Mouse (Mus musculus): ENCODE results near the gene Rpap3.
A peak's percentile ranks its signal among the peaks of the same experiment; 100 is the strongest.

Gene Rpap3

GRCm38 (mm10) chr15:97730365-97730764 is 24.7 kb upstream of the Rpap3 start:
- no peak for DNase-seq (ENCODE audit: low spot score)

GRCm38 (mm10) chr15:97728804-97729203 is 23.2 kb upstream of the Rpap3 start:
- DNase-seq (ENCODE audit: low spot score), result no peak

DNA sequence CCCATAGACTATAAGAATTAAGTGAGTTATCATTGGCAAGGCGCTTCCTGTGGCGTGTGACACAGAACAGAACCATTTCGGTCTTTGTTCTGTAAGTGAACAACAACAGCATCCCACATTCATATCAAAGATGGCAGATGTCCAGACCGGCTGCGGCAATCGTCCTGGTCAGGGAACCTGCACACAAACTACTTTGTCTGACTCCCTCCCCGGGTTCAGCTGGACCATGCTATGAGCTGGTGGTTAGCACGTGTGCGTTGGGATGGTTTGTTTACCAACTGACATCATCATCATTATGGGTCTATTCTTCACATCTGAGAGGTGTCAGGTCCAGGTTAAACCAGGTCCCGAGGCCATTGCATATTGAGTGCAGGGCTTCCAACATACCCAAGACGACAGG is 22.8 kb upstream of the Rpap3 start:
- DNase-seq (ENCODE audit: low spot score), result no peak

DNA sequence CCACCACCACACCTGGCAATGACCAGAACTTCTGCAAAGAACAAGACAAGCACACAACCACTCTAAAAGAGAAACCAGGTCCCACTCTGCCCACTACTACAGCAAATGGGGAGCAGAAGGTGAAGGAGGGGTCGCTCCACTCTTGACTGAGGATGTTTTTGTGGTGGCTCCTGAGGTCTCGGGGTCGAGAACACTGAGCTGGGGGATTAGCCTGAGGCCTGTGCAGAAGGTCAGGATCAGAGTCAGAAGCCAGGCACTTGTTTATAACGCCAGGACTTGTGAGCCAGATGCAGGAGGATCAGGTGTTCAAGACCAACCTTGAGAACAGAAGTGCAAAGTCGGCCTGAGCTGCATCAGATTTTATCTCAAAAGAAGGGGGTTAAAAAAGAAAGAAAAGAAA is 21.9 kb upstream of the Rpap3 start:
- DNase-seq (ENCODE audit: low spot score), result no peak

DNA sequence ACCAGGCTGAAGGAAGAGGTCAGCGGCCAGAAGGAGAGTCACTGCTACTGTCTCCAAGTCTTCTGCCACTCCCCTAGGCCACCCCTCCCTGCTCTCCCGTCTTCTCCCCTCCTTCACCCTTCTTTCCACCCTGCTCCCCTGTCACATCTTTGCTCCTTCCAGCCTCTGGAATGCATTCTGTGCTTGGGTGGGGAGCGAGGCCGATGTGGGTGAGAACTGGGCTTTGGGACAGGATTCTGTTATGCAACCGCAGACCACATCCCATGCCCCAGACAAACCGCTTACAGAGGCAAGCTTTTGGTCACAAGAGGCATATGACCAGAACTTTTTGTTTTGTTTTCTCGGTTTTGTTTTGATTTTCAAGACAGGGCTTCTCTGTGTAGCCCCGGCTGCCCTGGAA is 21.4 kb upstream of the Rpap3 start:
- no peak for DNase-seq (ENCODE audit: low spot score)

DNA sequence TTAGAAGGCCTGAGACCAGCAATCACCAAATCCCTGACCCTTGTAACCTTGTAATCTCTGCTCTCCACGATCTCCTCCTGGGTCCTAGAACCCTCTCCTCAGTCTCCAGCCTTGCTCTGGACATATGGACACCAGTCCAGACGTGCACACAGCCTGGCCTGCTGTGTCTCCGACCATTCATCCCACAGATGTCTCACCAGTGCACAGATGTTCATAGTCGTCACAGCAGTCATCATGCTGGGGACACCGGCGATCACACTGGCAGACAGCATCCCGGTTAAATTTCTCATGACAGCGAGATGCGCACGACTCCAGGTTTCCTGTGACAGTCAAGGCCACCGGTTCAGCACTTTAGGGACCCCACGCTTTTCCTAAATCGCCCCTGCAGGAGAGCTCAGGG is 20.7 kb upstream of the Rpap3 start:
- no peak for DNase-seq (ENCODE audit: low spot score)

- DNase-seq (ENCODE audit: low spot score), result no peak
These were observed 19.7 kb upstream of the Rpap3 start for GRCm38 (mm10) chr15:97725198-97725785.

DNA sequence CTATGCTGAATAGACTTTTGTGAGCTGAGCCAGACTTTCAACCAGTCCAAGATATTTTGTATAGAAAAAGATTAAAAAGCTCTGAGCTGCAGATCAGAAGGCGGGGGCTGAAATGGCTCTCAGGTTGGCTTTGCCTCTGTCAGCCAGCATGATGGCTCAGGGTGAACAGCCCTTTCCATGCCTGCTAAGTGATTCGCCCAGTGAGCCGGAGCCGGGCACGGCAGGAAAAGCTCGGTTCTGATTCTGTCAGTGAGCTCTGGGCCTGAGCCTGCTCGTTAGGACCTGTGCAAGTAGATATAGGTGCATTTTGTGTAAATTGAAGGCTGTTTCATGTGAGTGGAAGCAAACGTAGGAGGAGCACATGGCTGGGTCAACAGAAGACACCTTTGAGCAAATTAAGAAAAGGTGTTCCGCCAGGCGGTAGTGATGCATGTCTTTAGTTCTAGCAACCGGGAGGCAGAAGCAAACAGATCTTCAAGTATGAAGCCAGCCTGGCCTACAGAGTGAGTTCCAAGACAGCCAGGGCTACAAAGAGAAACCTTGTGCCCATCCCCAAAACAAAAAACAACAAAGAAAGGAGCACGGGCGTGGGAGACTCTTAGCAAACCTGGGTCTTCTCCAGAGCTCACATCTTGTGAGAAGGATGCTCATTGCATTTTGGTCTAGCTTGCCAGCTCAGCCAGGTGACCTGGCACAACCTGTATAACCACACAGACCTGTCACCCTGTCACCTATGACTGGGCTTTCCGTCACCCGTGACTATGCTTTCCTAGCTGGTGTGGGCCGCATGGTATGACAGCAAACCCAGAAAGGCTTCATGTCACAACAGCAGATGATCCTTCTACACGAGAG is 18.9 kb upstream of the Rpap3 start:
- DNase-seq (ENCODE audit: low spot score), result no peak

- DNase-seq (ENCODE audit: low spot score), result no peak
These were observed 18.1 kb upstream of the Rpap3 start for GRCm38 (mm10) chr15:97723536-97724345.

- no peak for DNase-seq (ENCODE audit: low spot score)
These were observed 15.5 kb upstream of the Rpap3 start for GRCm38 (mm10) chr15:97721008-97721701.

DNA sequence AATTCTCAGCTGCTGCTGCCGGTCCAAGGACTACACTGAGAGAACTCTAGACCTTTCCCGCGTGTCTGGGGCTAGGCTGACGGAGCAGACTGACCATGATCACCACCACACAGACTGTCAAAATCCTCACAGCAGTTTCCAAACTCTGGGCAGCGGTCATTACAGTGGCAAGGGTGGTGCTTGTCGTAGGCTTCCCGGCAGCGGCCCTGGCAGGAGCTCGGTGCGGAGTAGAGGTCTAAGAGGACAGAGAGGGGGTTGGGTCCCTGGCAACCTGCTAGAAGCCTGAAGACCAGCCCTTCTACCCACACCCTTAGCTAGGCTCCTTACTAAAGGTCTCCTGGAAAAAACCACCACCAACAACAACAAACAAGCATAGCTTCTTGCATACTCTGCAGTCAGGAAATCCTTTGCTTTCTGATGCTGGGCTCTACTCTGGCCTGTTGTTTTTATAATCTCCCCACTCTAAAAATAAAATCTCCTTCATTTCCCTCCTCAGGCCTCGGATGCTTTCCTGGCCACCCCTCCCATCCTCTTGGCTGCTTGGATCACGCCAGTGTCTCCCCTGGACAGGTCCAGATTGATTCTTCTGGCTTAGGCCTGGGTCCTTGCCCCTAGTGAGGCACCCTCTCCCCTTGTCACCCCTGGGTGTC is 14.5 kb upstream of the Rpap3 start:
- no peak for DNase-seq (ENCODE audit: low spot score)

GRCm38 (mm10) chr15:97719494-97719893 is 13.9 kb upstream of the Rpap3 start:
- no peak for DNase-seq (ENCODE audit: low spot score)

DNA sequence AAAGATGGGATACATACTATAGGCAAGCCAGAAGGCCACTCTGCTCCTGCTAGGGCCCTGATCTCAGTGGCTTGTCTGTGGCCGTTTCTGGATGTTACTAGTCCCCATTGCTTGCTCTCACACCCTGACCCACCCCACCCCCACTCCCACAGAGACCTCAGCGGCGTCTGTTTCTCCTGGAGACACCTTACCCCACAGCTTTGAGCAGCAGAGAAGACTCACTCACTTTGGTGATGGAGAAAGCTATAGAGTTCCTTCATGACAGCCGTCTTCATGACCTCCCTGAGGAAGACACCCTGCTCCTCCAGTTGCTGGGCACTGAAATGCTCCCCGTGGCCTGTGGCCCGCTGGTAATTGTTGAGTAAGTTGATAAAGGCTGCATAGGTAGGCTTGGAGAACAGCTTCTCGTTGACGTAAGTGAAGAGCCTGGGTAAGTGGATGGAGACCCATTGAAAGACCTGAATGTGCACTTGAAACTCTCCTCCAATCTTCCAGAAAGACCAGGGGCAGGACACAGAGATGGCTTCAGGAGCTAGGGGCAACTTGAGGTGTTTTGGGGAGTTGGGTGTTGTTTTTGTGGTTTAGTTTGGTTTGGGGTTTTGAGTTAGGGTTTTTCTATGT is 13.0 kb upstream of the Rpap3 start:
- no peak for DNase-seq (ENCODE audit: low spot score)

DNA sequence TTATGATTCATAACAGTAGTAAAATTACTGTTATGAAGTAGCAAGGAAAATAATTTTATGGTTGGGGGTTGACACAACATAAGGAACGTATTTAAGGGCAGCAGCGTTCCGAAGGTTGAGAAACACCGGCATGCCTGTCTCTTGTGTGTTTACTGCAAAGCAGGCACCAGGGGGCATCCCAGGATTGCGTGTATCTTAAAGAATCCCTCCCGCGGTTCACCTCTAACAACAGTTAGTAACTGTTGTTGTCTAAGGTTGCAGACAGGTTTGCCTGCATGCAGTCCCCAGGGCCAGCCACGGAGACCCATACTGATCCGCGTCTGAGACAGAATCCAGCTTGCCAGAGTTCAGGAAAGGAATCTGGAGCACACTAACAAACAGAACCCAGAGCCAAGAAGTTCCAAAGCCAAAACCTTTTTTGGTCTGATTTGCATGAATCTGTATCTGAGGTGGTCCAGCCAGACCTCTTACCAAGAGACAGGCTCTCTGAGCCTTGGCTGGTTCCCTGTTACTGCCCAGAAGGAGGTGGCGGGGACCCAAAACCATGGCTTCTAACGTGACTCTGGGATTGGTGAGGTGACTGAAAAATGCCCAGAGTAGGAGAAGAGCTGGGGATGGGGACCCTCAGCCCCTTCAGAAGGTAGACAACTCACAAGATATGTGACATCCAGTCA is 12.4 kb upstream of the Rpap3 start:
- DNase-seq (ENCODE audit: low spot score), result peak; percentile 47

- no peak for DNase-seq (ENCODE audit: low spot score)
These were observed 11.2 kb upstream of the Rpap3 start for GRCm38 (mm10) chr15:97716782-97717181.

DNA sequence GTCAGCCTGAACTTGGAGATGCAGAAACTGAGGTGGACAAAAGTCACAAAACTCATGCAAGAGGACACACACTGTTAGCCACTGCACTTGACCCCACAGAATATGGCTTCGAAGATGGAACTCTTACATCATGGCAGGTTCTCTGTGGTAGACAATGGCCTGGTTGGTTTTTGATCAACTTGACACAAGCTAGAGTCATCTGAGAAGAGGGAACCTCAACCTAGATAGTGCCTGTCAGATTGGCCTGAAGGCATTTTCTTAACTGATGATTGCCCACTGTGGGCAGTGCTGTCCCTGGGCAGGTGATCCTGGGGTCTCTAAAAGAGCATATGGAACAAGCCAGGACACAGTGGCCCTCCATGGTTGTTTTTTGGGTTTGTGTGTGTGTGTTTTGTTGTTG is 10.1 kb upstream of the Rpap3 start:
- DNase-seq (ENCODE audit: low spot score), result no peak

DNA sequence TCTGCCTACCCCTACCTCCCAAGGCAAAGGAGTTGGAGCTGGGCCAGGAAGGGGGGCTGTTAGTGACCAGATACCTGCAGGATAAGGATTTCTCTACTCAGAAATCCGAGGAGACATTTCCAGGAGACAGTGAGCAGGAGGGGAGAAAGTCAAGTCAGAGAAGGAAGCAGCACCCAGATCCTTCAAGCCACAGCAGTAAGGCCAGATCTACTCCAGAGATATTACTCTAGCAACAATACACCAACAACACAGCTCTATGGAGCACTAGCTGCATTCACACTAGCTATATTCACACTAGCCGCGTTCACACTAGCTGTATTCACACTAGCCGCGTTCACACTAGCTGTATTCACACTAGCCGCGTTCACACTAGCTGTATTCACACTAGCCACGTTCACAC is 9.5 kb upstream of the Rpap3 start:
- no peak for DNase-seq (ENCODE audit: low spot score)

- no peak for DNase-seq (ENCODE audit: low spot score)
These were observed 6.9 kb upstream of the Rpap3 start for GRCm38 (mm10) chr15:97712546-97712945.

DNA sequence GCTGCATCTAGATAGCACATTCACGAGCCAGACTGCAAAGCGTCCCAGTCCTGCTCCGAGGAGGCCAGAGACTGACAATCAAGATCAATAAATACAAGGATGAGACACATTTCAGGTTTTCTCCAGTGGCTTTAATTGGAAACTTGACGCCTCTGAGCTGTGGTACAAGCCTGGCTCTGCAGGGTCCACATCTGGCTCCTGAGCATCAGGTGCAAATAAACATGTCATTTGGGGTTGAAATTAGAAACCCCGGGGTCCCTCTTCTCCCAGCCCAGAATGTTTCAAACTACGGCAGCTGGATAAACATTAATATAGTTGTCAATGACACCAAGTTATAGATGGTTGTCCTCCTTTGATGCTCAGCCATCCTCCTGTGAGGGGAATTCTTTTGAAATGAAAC is 5.3 kb upstream of the Rpap3 start:
- no peak for DNase-seq (ENCODE audit: low spot score)

GRCm38 (mm10) chr15:97696616-97697015 is 9.0 kb downstream of the Rpap3 start:
- DNase-seq (ENCODE audit: low spot score), result no peak

DNA sequence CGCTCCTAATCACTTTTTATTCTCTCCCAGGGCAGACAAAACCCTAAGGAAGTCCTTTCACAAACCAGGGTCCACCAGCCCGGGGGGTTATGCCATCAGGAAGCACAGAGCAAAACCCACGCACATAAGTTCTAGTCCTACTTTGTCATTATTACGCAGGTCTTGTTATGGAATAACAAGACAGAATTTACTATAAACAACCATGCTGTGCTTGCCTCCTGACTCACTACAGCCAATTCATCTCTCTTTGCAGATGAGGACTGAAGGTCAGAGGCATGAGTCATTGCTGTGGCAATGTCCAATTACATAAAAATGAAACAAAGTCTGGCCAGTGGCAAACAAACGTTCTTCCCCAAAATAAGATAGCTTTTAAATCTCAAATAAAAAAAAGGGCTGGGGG is 12.2 kb downstream of the Rpap3 start:
- DNase-seq (ENCODE audit: low spot score), result no peak
